Mouse (Mus musculus) ES-Bruce4 (cell line): Measurements from ENCODE around the gene Raf1.

ENCODE experiments used
- CTCF ChIP-seq: IDR thresholded peaks from one replicate; pipeline ENCODE4 v1.8.1; 2011; ENCODE audit warnings: low read depth, low read length
- EP300 ChIP-seq: IDR thresholded peaks from 2 replicates; pipeline ENCODE4 v1.6.1; 2011; ENCODE audit warnings: low read depth, low read length; ENCODE audit not compliant: insufficient read depth
- POLR2A ChIP-seq: IDR thresholded peaks from one replicate; pipeline ENCODE4 v1.8.1; 2011; ENCODE audit warnings: low read length; ENCODE audit not compliant: insufficient read depth

GRCm38 (mm10) chr6:115619818-115620217, 56.6 kb downstream of the Raf1 start:
- TF ChIP-seq CTCF (no peak), POLR2A (no peak), EP300 (no peak)
